Mouse (Mus musculus) CH12.LX (cell line): ENCODE measurements around the gene Kansl3. TPM values are rescaled to one million over a fixed set of nuclear protein-coding genes. Genes with fewer than 3 reads are reported as not detected.

Experiments
- DNase-seq: peaks from one replicate; pipeline ENCODE4 v3.0.0-alpha.2; 2013; ENCODE audit errors: extremely low read depth
- H3K27ac ChIP-seq: 2 replicates; pipeline ENCODE4 v1.5.1; 2012; ENCODE audit warnings: low read depth, mild to moderate bottlenecking, control low read depth, moderate library complexity; ENCODE audit not compliant: insufficient read depth
- H3K27me3 ChIP-seq: replicated peaks from 2 replicates; pipeline ENCODE3; 2012; ENCODE audit warnings: inconsistent platforms
- H3K36me3 ChIP-seq, 2 experiments: replicated peaks in 1 of 2; 2 replicates each; pipeline versions ENCODE3 to v1.6.1; 2012; ENCODE audit warnings: inconsistent platforms in 1 of 2, low read length in 1 of 2, mild to moderate bottlenecking in 1 of 2, mixed read lengths in 1 of 2, moderate library complexity in 1 of 2; ENCODE audit not compliant: control insufficient read depth in 1 of 2, insufficient read depth in 1 of 2
- H3K4me1 ChIP-seq, 2 experiments: 2 replicates each; pipeline ENCODE4 v1.6.1; 2012; ENCODE audit warnings: inconsistent platforms in 1 of 2, moderate library complexity in 1 of 2; ENCODE audit not compliant: insufficient read depth in 2 of 2, control insufficient read depth in 1 of 2
- H3K4me2 ChIP-seq: 2 replicates; pipeline ENCODE4 v1.6.1; 2012; ENCODE audit warnings: low read depth, mild to moderate bottlenecking, control low read depth; ENCODE audit not compliant: poor library complexity, insufficient read depth, severe bottlenecking
- H3K4me3 ChIP-seq, 3 experiments: fragments of 150-350 bp in 1 of 3; sonication (generic) in 1 of 3; replicated peaks in 1 of 3; 2 replicates each; pipeline versions ENCODE3 to v1.5.1; 2011 to 2012; ENCODE audit warnings: low read depth in 2 of 3, low read length in 2 of 3, mild to moderate bottlenecking in 2 of 3, moderate library complexity in 2 of 3, control low read depth in 1 of 3, improper control_type of control experiment in 1 of 3, inconsistent platforms in 1 of 3, mixed read lengths in 1 of 3; ENCODE audit not compliant: poor library complexity in 1 of 3
- H3K79me2 ChIP-seq: replicated peaks from 2 replicates; pipeline ENCODE4 v1.6.1; 2012; ENCODE audit warnings: mild to moderate bottlenecking, moderate library complexity; ENCODE audit not compliant: control insufficient read depth, poor library complexity, insufficient read depth, severe bottlenecking; ENCODE audit errors: extremely low read depth
- H3K9ac ChIP-seq: 2 replicates; pipeline ENCODE4 v1.6.1; 2012; ENCODE audit warnings: low read depth, mild to moderate bottlenecking, control low read depth, moderate library complexity; ENCODE audit not compliant: insufficient read depth
- H3K9me3 ChIP-seq: replicated peaks from 2 replicates; pipeline ENCODE3; 2012; ENCODE audit warnings: low read length, inconsistent platforms, mixed read lengths
- BHLHE40 ChIP-seq: IDR thresholded peaks from 2 replicates; pipeline ENCODE4 v1.6.1; 2011; ENCODE audit warnings: mild to moderate bottlenecking, low read depth, low read length, improper control_type of control experiment
- CHD1 ChIP-seq: IDR thresholded peaks from 2 replicates; pipeline ENCODE4 v1.6.1; 2012; ENCODE audit warnings: low read depth, low read length, improper control_type of control experiment, inconsistent platforms
- CHD2 ChIP-seq: IDR thresholded peaks from 2 replicates; pipeline ENCODE4 v1.6.1; 2011; ENCODE audit warnings: low read length, improper control_type of control experiment
- CTCF ChIP-seq, 2 experiments: IDR thresholded peaks in 1 of 2; conservative IDR thresholded peaks in 1 of 2; 2 replicates each; pipeline ENCODE4 v1.5.1; 2011 to 2012; ENCODE audit warnings: low read depth in 2 of 2, low read length in 2 of 2, improper control_type of control experiment in 1 of 2, inconsistent platforms in 1 of 2, mild to moderate bottlenecking in 1 of 2, moderate library complexity in 1 of 2
- E2F4 ChIP-seq: IDR thresholded peaks from 2 replicates; pipeline ENCODE4 v1.6.1; 2011; ENCODE audit warnings: low read depth, low read length, improper control_type of control experiment; ENCODE audit not compliant: insufficient replicate concordance
- ELF1 ChIP-seq: IDR thresholded peaks from 2 replicates; pipeline ENCODE4 v1.6.1; 2014; ENCODE audit warnings: low read depth, mild to moderate bottlenecking, inconsistent platforms, low read length, improper control_type of control experiment
- EP300 ChIP-seq: IDR thresholded peaks from 2 replicates; pipeline ENCODE4 v1.6.1; 2011; ENCODE audit warnings: low read length, improper control_type of control experiment
- ETS1 ChIP-seq: conservative IDR thresholded peaks from 2 replicates; pipeline ENCODE4 v1.6.1; 2012; ENCODE audit warnings: low read depth, mild to moderate bottlenecking, inconsistent platforms, low read length, improper control_type of control experiment, moderate library complexity
- GABPA ChIP-seq: IDR thresholded peaks from 2 replicates; pipeline ENCODE4 v1.6.1; 2012; ENCODE audit warnings: low read depth, low read length, improper control_type of control experiment, inconsistent platforms; ENCODE audit not compliant: insufficient replicate concordance
- HCFC1 ChIP-seq: IDR thresholded peaks from 2 replicates; pipeline ENCODE4 v1.6.1; 2012; ENCODE audit warnings: low read depth, mild to moderate bottlenecking, inconsistent platforms, low read length, improper control_type of control experiment
- IRF4 ChIP-seq: IDR thresholded peaks from 2 replicates; pipeline ENCODE4 v1.6.1; 2014; ENCODE audit warnings: low read depth, mild to moderate bottlenecking, inconsistent platforms, low read length, improper control_type of control experiment
- JUN ChIP-seq: IDR thresholded peaks from 2 replicates; pipeline ENCODE4 v1.6.1; 2011; ENCODE audit warnings: low read depth, mild to moderate bottlenecking, low read length, improper control_type of control experiment, moderate library complexity; ENCODE audit not compliant: insufficient read depth
- JUND ChIP-seq: conservative IDR thresholded peaks from 2 replicates; pipeline ENCODE4 v1.6.1; 2011; ENCODE audit warnings: low read depth, low read length, improper control_type of control experiment
- KAT2A ChIP-seq: IDR thresholded peaks from 2 replicates; pipeline ENCODE4 v1.6.1; 2012; ENCODE audit warnings: low read length, improper control_type of control experiment, inconsistent platforms; ENCODE audit not compliant: insufficient replicate concordance
- MAFK ChIP-seq: IDR thresholded peaks from 2 replicates; pipeline ENCODE4 v1.6.1; 2011; ENCODE audit warnings: low read length, improper control_type of control experiment; ENCODE audit not compliant: insufficient replicate concordance
- MAX ChIP-seq: IDR thresholded peaks from 2 replicates; pipeline ENCODE4 v1.6.1; 2011; ENCODE audit warnings: low read length, improper control_type of control experiment
- MAZ ChIP-seq: IDR thresholded peaks from 2 replicates; pipeline ENCODE4 v1.6.1; 2012; ENCODE audit warnings: low read depth, mild to moderate bottlenecking, inconsistent platforms, low read length, improper control_type of control experiment, moderate library complexity
- MEF2A ChIP-seq: IDR thresholded peaks from 2 replicates; pipeline ENCODE4 v1.6.1; 2014; ENCODE audit warnings: low read depth, mild to moderate bottlenecking, inconsistent platforms, low read length, improper control_type of control experiment, borderline replicate concordance
- MXI1 ChIP-seq: IDR thresholded peaks from 2 replicates; pipeline ENCODE4 v1.6.1; 2011; ENCODE audit warnings: mild to moderate bottlenecking, low read depth, low read length, improper control_type of control experiment
- MYC ChIP-seq: IDR thresholded peaks from 2 replicates; pipeline ENCODE4 v1.6.1; 2011; ENCODE audit warnings: low read depth, mild to moderate bottlenecking, improper control_type of control experiment, low read length
- NELFE ChIP-seq: IDR thresholded peaks from 2 replicates; pipeline ENCODE4 v1.6.1; 2011; ENCODE audit warnings: low read depth, low read length, improper control_type of control experiment
- NRF1 ChIP-seq: IDR thresholded peaks from 2 replicates; pipeline ENCODE4 v1.6.1; 2014; ENCODE audit warnings: low read depth, mild to moderate bottlenecking, inconsistent platforms, low read length, improper control_type of control experiment, moderate library complexity
- PAX5 ChIP-seq: IDR thresholded peaks from 2 replicates; pipeline ENCODE4 v1.6.1; 2012; ENCODE audit warnings: low read length, inconsistent platforms, mixed read lengths
- POLR2A ChIP-seq: IDR thresholded peaks from 2 replicates; pipeline ENCODE4 v1.6.1; 2011; ENCODE audit warnings: low read depth, mild to moderate bottlenecking, improper control_type of control experiment, low read length
- POLR2AphosphoS2 ChIP-seq: IDR thresholded peaks from 2 replicates; pipeline ENCODE4 v1.6.1; 2011; ENCODE audit warnings: low read depth, low read length, improper control_type of control experiment
- RAD21 ChIP-seq: IDR thresholded peaks from 2 replicates; pipeline ENCODE4 v1.6.1; 2011; ENCODE audit warnings: low read depth, mild to moderate bottlenecking, low read length, improper control_type of control experiment, moderate library complexity
- RCOR1 ChIP-seq: conservative IDR thresholded peaks from 2 replicates; pipeline ENCODE4 v1.6.1; 2012; ENCODE audit warnings: low read depth, mild to moderate bottlenecking, inconsistent platforms, low read length, improper control_type of control experiment
- SIN3A ChIP-seq: IDR thresholded peaks from 2 replicates; pipeline ENCODE4 v1.6.1; 2012; ENCODE audit warnings: low read length, improper control_type of control experiment, inconsistent platforms
- SMC3 ChIP-seq: IDR thresholded peaks from 2 replicates; pipeline ENCODE4 v1.6.1; 2011; ENCODE audit warnings: low read depth, low read length, improper control_type of control experiment
- TBP ChIP-seq: conservative IDR thresholded peaks from 2 replicates; pipeline ENCODE4 v1.6.1; 2011; ENCODE audit warnings: low read depth, low read length, improper control_type of control experiment
- TCF12 ChIP-seq: IDR thresholded peaks from 2 replicates; pipeline ENCODE4 v1.6.1; 2014; ENCODE audit warnings: low read depth, mild to moderate bottlenecking, inconsistent platforms, low read length, improper control_type of control experiment
- UBTF ChIP-seq: IDR thresholded peaks from 2 replicates; pipeline ENCODE4 v1.6.1; 2012; ENCODE audit warnings: low read depth, mild to moderate bottlenecking, inconsistent platforms, low read length, improper control_type of control experiment, moderate library complexity
- USF1 ChIP-seq: IDR thresholded peaks from 2 replicates; pipeline ENCODE4 v1.6.1; 2014; ENCODE audit warnings: low read depth, mild to moderate bottlenecking, inconsistent platforms, low read length, improper control_type of control experiment
- USF2 ChIP-seq: conservative IDR thresholded peaks from 2 replicates; pipeline ENCODE4 v1.6.1; 2011; ENCODE audit warnings: low read depth, low read length, improper control_type of control experiment
- ZC3H11A ChIP-seq: IDR thresholded peaks from 2 replicates; pipeline ENCODE4 v1.6.1; 2012; ENCODE audit warnings: low read depth, mild to moderate bottlenecking, inconsistent platforms, low read length, improper control_type of control experiment
- ZKSCAN1 ChIP-seq: IDR thresholded peaks from 2 replicates; pipeline ENCODE4 v1.6.1; 2012; ENCODE audit warnings: low read depth, inconsistent platforms, low read length, improper control_type of control experiment, borderline replicate concordance
- ZMIZ1 ChIP-seq: IDR thresholded peaks from 2 replicates; pipeline ENCODE4 v1.6.1; 2012; ENCODE audit warnings: low read depth, mild to moderate bottlenecking, inconsistent platforms, low read length, improper control_type of control experiment
- ZNF384 ChIP-seq: IDR thresholded peaks from 2 replicates; pipeline ENCODE4 v1.6.1; 2012; ENCODE audit warnings: low read depth, low read length, improper control_type of control experiment, inconsistent platforms
- dilution Hi-C: fragments of 300-500 bp; cut with MboI; formaldehyde crosslinking; loops from 2 replicates; pipeline ENCODE4 v1.14.3; 2020; ENCODE audit warnings: low sequenced_read_pairs; ENCODE audit not compliant: extremely low pct_unique_long_range_greater_than_20kb, extremely low pct_ligation_motif_present
- in situ Hi-C: fragments of 300-500 bp; cut with MboI; formaldehyde crosslinking; loops from 3 replicates; pipeline ENCODE4 v1.14.3; 2019; ENCODE audit warnings: low sequenced_read_pairs, low pct_ligation_motif_present, low pct_unique_long_range_greater_than_20kb, mixed read lengths
- polyA plus RNA-seq: library from polyadenylated mRNA; unstranded; fragments of >175 nt; gene quantifications from 2 replicates; pipeline ENCODE4 v1.2.1, GENCODE M21; 2012; ENCODE audit warnings: low read depth; ENCODE audit not compliant: insufficient read length
- total RNA-seq, 2 experiments: library from RNA; depleted of rRNA; stranded (reverse); fragments of 300-350 nt in 1 of 2; fragments of >200 nt in 1 of 2; gene quantifications; 2 replicates each; pipeline ENCODE4 v1.2.3; 2012 to 2014

Kansl3 gene
- total and polyA plus RNA-seq, 3 experiments, result 14.3 to 21.2 (median 17.0) TPM

DNA sequence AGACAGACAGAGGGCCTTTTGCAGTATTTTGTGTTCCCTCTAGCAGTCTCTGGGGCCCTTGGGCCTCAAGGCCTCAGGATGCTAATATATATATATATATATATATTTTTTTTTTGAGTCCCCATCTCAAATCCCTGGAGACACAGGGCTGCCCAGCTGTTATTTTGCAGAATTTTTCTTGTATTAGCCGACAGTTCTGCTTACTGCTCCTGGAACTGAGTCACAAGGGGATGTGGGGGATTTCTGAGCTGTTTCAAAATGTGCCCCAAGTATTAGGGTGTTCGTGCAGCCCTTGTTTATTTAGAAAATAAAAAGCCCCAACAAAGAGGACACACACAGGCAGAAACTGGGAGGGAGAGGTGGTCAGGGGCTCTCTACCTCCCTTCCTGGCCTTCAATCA lies 69.3 kb downstream of the Kansl3 start (continued):
- no peak for TF ChIP-seq JUND
- TF ChIP-seq MAX, result no peak
- 0 out of 2 replicates have a peak, but pooled peaks have one; percentile 1 for TF ChIP-seq KAT2A
- no peak for TF ChIP-seq USF2
- no peak for TF ChIP-seq PAX5
- TF ChIP-seq EP300, result peak; percentile 31; the same call in 1 of the 2 replicates
- TF ChIP-seq TCF12, result 0 out of 2 replicates have a peak, but pooled peaks have one; percentile 42

DNA sequence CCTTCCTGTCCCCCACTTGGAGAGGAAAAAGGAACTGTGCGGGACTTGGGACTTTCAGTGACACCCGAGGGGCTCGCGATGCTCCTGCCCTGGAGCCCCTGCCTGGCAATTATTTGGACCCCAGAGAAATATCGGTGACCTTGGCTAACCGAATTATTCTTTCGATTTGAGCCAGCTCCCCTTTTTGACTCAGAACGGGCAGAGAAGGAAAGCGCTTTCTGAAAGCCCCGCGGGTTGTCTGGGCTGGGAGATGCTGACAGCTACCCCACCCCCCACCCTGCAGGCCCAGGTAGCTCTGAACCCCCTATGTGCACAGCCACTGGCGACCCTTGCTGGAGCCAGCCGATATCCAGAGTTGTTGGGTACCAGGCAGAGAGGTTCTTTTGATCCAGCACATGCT lies 69.9 kb downstream of the Kansl3 start:
- H3K79me2 ChIP-seq, result no peaks in the 10 kb centered on the region
- no peaks in the 10 kb centered on the region for H3K9me3 ChIP-seq
- H3K4me1 ChIP-seq, result peaks cover 46 to 90% of the 10 kb centered on the region in 2 experiments
- dilution Hi-C loops (no loop called here), in situ Hi-C loops (no loop called here)
- H3K27ac ChIP-seq, result no peak overlapping the region
- H3K36me3 ChIP-seq, result no peaks in the 10 kb centered on the region
- peak overlapping the region; percentile 76 for H3K4me2 ChIP-seq
- H3K27me3 ChIP-seq, result peaks cover 58% of the 10 kb centered on the region
- no peak overlapping the region for H3K9ac ChIP-seq
- no peak for DNase-seq
- TF ChIP-seq ETS1, result peak; percentile 82
- TF ChIP-seq USF1, result no peak
- no peak for TF ChIP-seq SIN3A
- no peak for TF ChIP-seq E2F4
- no peak for TF ChIP-seq MXI1
- TF ChIP-seq USF2, result no peak
- no peak for TF ChIP-seq MAX
- peak; percentile 95 for TF ChIP-seq MEF2A
- TF ChIP-seq EP300, result peak; percentile 91
- no peak for TF ChIP-seq UBTF
- no peak for TF ChIP-seq ELF1
- no peak for TF ChIP-seq ZC3H11A
- no peak for TF ChIP-seq NRF1
- no peak for TF ChIP-seq TBP
- peak; percentile 87 for TF ChIP-seq CHD2
- no peak for TF ChIP-seq PAX5
- TF ChIP-seq RAD21, result no peak
- TF ChIP-seq ZKSCAN1, result no peak
- TF ChIP-seq TCF12, result peak; percentile 89
- no peak for TF ChIP-seq GABPA
- TF ChIP-seq HCFC1, result no peak
- TF ChIP-seq BHLHE40, result peak; percentile 84
- TF ChIP-seq JUND, result peak; percentile 62; the same call in 1 of the 2 replicates
- peak; percentile 51 for TF ChIP-seq ZNF384
- no peak for TF ChIP-seq CTCF (conservative IDR thresholded peaks at IDR 0.05 in 1 of 2, IDR thresholded peaks at IDR 0.05 in 1 of 2; ENCODE audit: low read depth in 2 of 2, low read length in 2 of 2)
- peak; percentile 77; the same call in 1 of the 2 replicates for TF ChIP-seq MAZ
- TF ChIP-seq POLR2A, result no peak
- TF ChIP-seq RCOR1, result peak; percentile 90
- TF ChIP-seq ZMIZ1, result no peak
- TF ChIP-seq IRF4, result peak; percentile 99
- 0 out of 2 replicates have a peak, but pooled peaks have one; percentile 14 for TF ChIP-seq MYC
- TF ChIP-seq POLR2AphosphoS2, result no peak
- TF ChIP-seq JUN, result peak; percentile 71
- peak; percentile 19; the same call in 1 of the 2 replicates for TF ChIP-seq SMC3
- no peak for TF ChIP-seq CHD1
- TF ChIP-seq NELFE, result no peak
- TF ChIP-seq KAT2A, result no peak
- TF ChIP-seq MAFK, result peak; percentile 94
- H3K4me3 ChIP-seq, result no peak overlapping the region
